Comparison of ENCODE assay signal across 11 mouse cellular contexts in the genomic region with DNA sequence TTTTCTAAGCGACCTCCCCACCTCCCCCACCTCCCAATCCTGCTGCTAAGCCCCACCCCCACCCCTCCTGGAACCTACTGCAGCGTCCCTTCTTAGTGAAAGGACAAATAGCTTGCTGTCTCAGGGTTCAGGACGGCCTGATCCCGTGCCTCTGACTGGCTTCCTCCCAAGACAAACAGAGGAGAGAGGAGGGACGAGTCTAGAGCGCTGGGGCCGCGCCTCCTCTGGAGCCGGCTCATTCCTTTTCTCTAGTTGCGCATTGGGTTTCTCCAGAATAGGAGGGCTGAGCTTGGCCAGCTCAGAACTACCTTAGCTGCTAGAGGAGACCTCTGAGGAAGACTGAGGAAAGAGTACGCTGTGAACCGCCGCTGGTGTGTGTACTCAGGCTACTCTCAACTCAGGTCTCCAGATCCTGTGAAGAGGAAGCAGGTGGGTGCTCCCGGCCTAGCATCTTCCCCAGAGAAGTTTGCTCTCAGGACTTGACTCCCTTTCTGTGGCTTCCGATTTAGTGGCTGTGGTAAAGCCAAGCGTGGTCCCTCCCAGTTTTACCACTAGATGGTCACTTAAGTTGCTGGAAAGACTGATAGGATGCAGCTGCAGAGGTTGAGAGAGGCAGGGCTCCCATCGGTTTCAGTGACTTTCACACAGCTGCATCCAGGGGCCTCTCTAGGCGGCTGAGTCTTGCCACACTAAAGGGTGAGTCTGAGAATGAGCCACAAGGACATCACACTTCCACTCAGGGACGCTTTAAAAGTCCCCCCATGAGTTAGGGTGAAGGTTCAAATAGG. TPM values are rescaled to one million over a fixed set of nuclear protein-coding genes. Genes with fewer than 3 reads are reported as not detected.
DNase-seq lines count a peak whose midpoint lies in the region; ATAC-seq and TF ChIP-seq lines count a peak whose summit lies in the region.
"Had no signal": no experiment of that assay in that cellular context is flagged by ENCODE, and none has a peak within 500 bp of the region (broad histone marks: within the 10 kb centered on the region; RNA-seq: fewer than 3 reads in every experiment).

No protein-coding gene starts in this region.

- H3K4me2 ChIP-seq in kidney, embryonic 15.5 days = peak overlapping the region; percentile 30; the same call in 1 of the 2 replicates
- H3K4me2 ChIP-seq in lung, postnatal 0 days (replicated peaks; ENCODE audit: low read depth, low read length) = 0 out of 2 replicates have a peak overlapping the region, but pooled peaks have one; percentile 25
- H3K4me2 ChIP-seq in hindbrain, embryonic 11.5 days (replicated peaks; ENCODE audit: low read depth, low read length) = no peak overlapping the region
- H3K4me2 ChIP-seq: embryonic facial prominence, embryonic 15.5 days had no signal

- intact Hi-C loops in gastrocnemius, postnatal 14 days (cut with DNase I; ENCODE audit: low total_unique reads) = no loop called here

- peaks cover 4% of the 10 kb centered on the region; the same call in 1 of the 2 replicates for H3K9me3 ChIP-seq in ES-Bruce4 (replicated peaks; ENCODE audit: control insufficient read depth, insufficient read depth, low read length, poor library complexity, severe bottlenecking)
- 0 out of 2 replicates have a peak, but pooled peaks cover 6% of the 10 kb centered on the region for H3K9me3 ChIP-seq in kidney, embryonic 15.5 days (replicated peaks)
- H3K9me3 ChIP-seq in lung, postnatal 0 days (ENCODE audit: low read length) = no peaks in the 10 kb centered on the region
- H3K9me3 ChIP-seq in hindbrain, embryonic 11.5 days (ENCODE audit: control insufficient read depth, low read length) = no peaks in the 10 kb centered on the region
- H3K9me3 ChIP-seq: embryonic facial prominence, embryonic 15.5 days had no signal

- no peaks in the 10 kb centered on the region for H3K36me3 ChIP-seq in ES-Bruce4 (ENCODE audit: control insufficient read depth, insufficient read depth, low read length, poor library complexity, severe bottlenecking)
- H3K36me3 ChIP-seq in kidney, embryonic 15.5 days = no peaks in the 10 kb centered on the region
- no peaks in the 10 kb centered on the region for H3K36me3 ChIP-seq in lung, postnatal 0 days (ENCODE audit: insufficient read depth, low read length)
- H3K36me3 ChIP-seq in hindbrain, embryonic 11.5 days (ENCODE audit: control insufficient read depth, insufficient read depth, low read length) = no peaks in the 10 kb centered on the region
- H3K36me3 ChIP-seq: embryonic facial prominence, embryonic 15.5 days; G1E had no signal

- DNase-seq in gastrocnemius, postnatal 25 days = peak; percentile 38
- DNase-seq in gastrocnemius, postnatal 14 days = no peak
- DNase-seq in lung, postnatal 0 days (ENCODE audit: low spot score) = peak; percentile 85
- no peak for DNase-seq in hindbrain, embryonic 11.5 days (ENCODE audit: low spot score)
- no peak for DNase-seq in gastrocnemius, postnatal 10 days

- H3K9ac ChIP-seq in ES-Bruce4 (ENCODE audit: low read depth, poor library complexity, severe bottlenecking) = peak overlapping the region; percentile 26; the same call in 1 of the 2 replicates
- H3K9ac ChIP-seq in kidney, embryonic 15.5 days = no peak overlapping the region
- no peak overlapping the region for H3K9ac ChIP-seq in lung, postnatal 0 days (replicated peaks; ENCODE audit: low read depth)
- H3K9ac ChIP-seq in hindbrain, embryonic 11.5 days (ENCODE audit: low read depth, low read length) = no peak overlapping the region
- H3K9ac ChIP-seq: embryonic facial prominence, embryonic 15.5 days had no signal

- H3K4me1 ChIP-seq in ES-Bruce4 (ENCODE audit: control insufficient read depth, insufficient read depth, low read length) = peaks cover 3% of the 10 kb centered on the region
- peaks cover 10% of the 10 kb centered on the region; the same call in 1 of the 2 replicates for H3K4me1 ChIP-seq in kidney, embryonic 15.5 days
- peaks cover 4% of the 10 kb centered on the region; the same call in 1 of the 2 replicates for H3K4me1 ChIP-seq in lung, postnatal 0 days (ENCODE audit: insufficient read depth, low read depth, low read length)
- no peaks in the 10 kb centered on the region for H3K4me1 ChIP-seq in hindbrain, embryonic 11.5 days (replicated peaks; ENCODE audit: control insufficient read depth, insufficient read depth, low read length)

- H3K4me3 ChIP-seq in ES-Bruce4 (ENCODE audit: low read depth, low read length) = peak overlapping the region; percentile 22; the same call in 1 of the 2 replicates
- H3K4me3 ChIP-seq in kidney, embryonic 15.5 days (replicated peaks) = no peak overlapping the region
- no peak overlapping the region for H3K4me3 ChIP-seq in lung, postnatal 0 days (ENCODE audit: low read depth, low read length)
- no peak overlapping the region for H3K4me3 ChIP-seq in hindbrain, embryonic 11.5 days (ENCODE audit: low read depth, low read length)
- H3K4me3 ChIP-seq: embryonic facial prominence, embryonic 15.5 days had no signal

- peak; percentile 50 for ATAC-seq in common myeloid progenitor, adult 5-6 weeks (replicated peaks; ENCODE audit: low read depth, poor library complexity, severe bottlenecking)
- no peak for ATAC-seq in kidney, embryonic 15.5 days (replicated peaks; ENCODE audit: low FRiP score)
- peak; percentile 85 for ATAC-seq in lung, postnatal 0 days
- ATAC-seq in hindbrain, embryonic 11.5 days (ENCODE audit: low FRiP score) = no peak

- H3K27ac ChIP-seq in ES-Bruce4 (ENCODE audit: insufficient read depth, low read length) = no peak overlapping the region
- no peak overlapping the region for H3K27ac ChIP-seq in kidney, embryonic 15.5 days
- H3K27ac ChIP-seq in lung, postnatal 0 days (ENCODE audit: low read length) = no peak overlapping the region
- H3K27ac ChIP-seq in hindbrain, embryonic 11.5 days (ENCODE audit: low read depth, low read length) = no peak overlapping the region
- H3K27ac ChIP-seq: embryonic facial prominence, embryonic 15.5 days; macrophage had no signal

- TF ChIP-seq CTCF in ES-Bruce4 (IDR thresholded peaks at IDR 0.05; ENCODE audit: low read depth, low read length) = no peak
- TF ChIP-seq CTCF in lung, postnatal 0 days (IDR thresholded peaks at IDR 0.05) = no peak

- H3K27me3 ChIP-seq in ES-Bruce4 (ENCODE audit: control insufficient read depth, insufficient read depth, low read length, poor library complexity, severe bottlenecking) = no peaks in the 10 kb centered on the region
- peaks cover 71% of the 10 kb centered on the region for H3K27me3 ChIP-seq in kidney, embryonic 15.5 days
- peaks cover 4% of the 10 kb centered on the region; the same call in 1 of the 2 replicates for H3K27me3 ChIP-seq in lung, postnatal 0 days (replicated peaks; ENCODE audit: insufficient read depth, low read length)
- peaks cover 7% of the 10 kb centered on the region; the same call in 1 of the 2 replicates for H3K27me3 ChIP-seq in hindbrain, embryonic 11.5 days (ENCODE audit: control insufficient read depth, insufficient read depth, low read length)

- WGBS in kidney, embryonic 15.5 days = 10% methylated on average over 19 of the region's 19 CpGs
- 9% methylated on average over 19 of the region's 19 CpGs for WGBS in lung, postnatal 0 days
- 16% methylated on average over 19 of the region's 19 CpGs for WGBS in hindbrain, embryonic 11.5 days

- no peak for TF ChIP-seq EP300 in ES-Bruce4 (IDR thresholded peaks at IDR 0.05; ENCODE audit: insufficient read depth, low read depth, low read length)
- TF ChIP-seq EP300 in lung, postnatal 0 days (IDR thresholded peaks at IDR 0.05) = peak; percentile 67

- TF ChIP-seq POLR2A in ES-Bruce4 (IDR thresholded peaks at IDR 0.05; ENCODE audit: insufficient read depth, low read length) = no peak

RNA-seq across cellular contexts. Expression of gene Hapln2, which starts 3.4 kb away (rescaled TPM):
- not detected for total RNA-seq in gastrocnemius, postnatal 25 days (2021)
- total RNA-seq in gastrocnemius, postnatal 14 days (2021) = under 1 TPM in 1 of 2 experiments, not detected in 1; 0.13 TPM
- not detected in 2 replicates for polyA plus RNA-seq in ES-Bruce4 (2011; ENCODE audit: insufficient read depth, insufficient read length, low read depth, missing spikeins)
- not detected in 2 replicates for total RNA-seq in common myeloid progenitor, adult 5-6 weeks (2017)
- polyA plus RNA-seq in kidney, embryonic 15.5 days (2015; fragmentation: Nextera tagmentation; extraction: Ambion mirVana) = 0.12 and 0.23 TPM in 2 replicates
- polyA plus RNA-seq in lung, postnatal 0 days (2015; fragmentation: Nextera tagmentation; extraction: Ambion mirVana) = not detected in 2 replicates
- not detected in 2 replicates for polyA plus RNA-seq in hindbrain, embryonic 11.5 days (2014; fragmentation: Nextera tagmentation; extraction: Ambion mirVana)
- total RNA-seq in gastrocnemius, postnatal 10 days (2021) = not detected
- total RNA-seq: G1E had no signal
- polyA plus RNA-seq: G1E, macrophage had no signal

RNA-seq across cellular contexts. Expression of gene Gpatch4, which starts 12.1 kb away (rescaled TPM):
- total RNA-seq in gastrocnemius, postnatal 25 days (2021) = 10 to 100 TPM; 13.1 to 16.7 TPM
- 10 to 100 TPM; 11.3 to 15.0 TPM for total RNA-seq in gastrocnemius, postnatal 14 days (2021)
- polyA plus RNA-seq in ES-Bruce4 (2011; ENCODE audit: insufficient read depth, insufficient read length, low read depth, missing spikeins) = 27.7 and 27.8 TPM in 2 replicates
- 49.9 and 65.8 TPM in 2 replicates for total RNA-seq in common myeloid progenitor, adult 5-6 weeks (2017)
- polyA plus RNA-seq in kidney, embryonic 15.5 days (2015; fragmentation: Nextera tagmentation; extraction: Ambion mirVana) = 38.2 and 45.4 TPM in 2 replicates
- polyA plus RNA-seq in lung, postnatal 0 days (2015; fragmentation: Nextera tagmentation; extraction: Ambion mirVana) = 8.0 and 10.8 TPM in 2 replicates
- polyA plus RNA-seq in hindbrain, embryonic 11.5 days (2014; fragmentation: Nextera tagmentation; extraction: Ambion mirVana) = 34.4 and 37.4 TPM in 2 replicates
- 10 to 100 TPM; 12.5 to 14.7 TPM for total RNA-seq in gastrocnemius, postnatal 10 days (2021)

RNA-seq across cellular contexts. Expression of gene Naxe, which starts 27.5 kb away (rescaled TPM):
- total RNA-seq in gastrocnemius, postnatal 25 days (2021) = 10 to 100 TPM; 36.5 to 39.7 TPM
- 10 to 100 TPM; 47.1 to 47.4 TPM for total RNA-seq in gastrocnemius, postnatal 14 days (2021)
- polyA plus RNA-seq in ES-Bruce4 (2011; ENCODE audit: insufficient read depth, insufficient read length, low read depth, missing spikeins) = 63.0 and 67.1 TPM in 2 replicates
- 29.6 and 33.9 TPM in 2 replicates for total RNA-seq in common myeloid progenitor, adult 5-6 weeks (2017)
- 164 and 174 TPM in 2 replicates for polyA plus RNA-seq in kidney, embryonic 15.5 days (2015; fragmentation: Nextera tagmentation; extraction: Ambion mirVana)
- polyA plus RNA-seq in lung, postnatal 0 days (2015; fragmentation: Nextera tagmentation; extraction: Ambion mirVana) = 180 and 186 TPM in 2 replicates
- 133 and 138 TPM in 2 replicates for polyA plus RNA-seq in hindbrain, embryonic 11.5 days (2014; fragmentation: Nextera tagmentation; extraction: Ambion mirVana)
- total RNA-seq in gastrocnemius, postnatal 10 days (2021) = 10 to 100 TPM; 52.5 to 57.1 TPM

RNA-seq across cellular contexts. Expression of gene Bcan, which starts 30.8 kb away (rescaled TPM):
- not detected for total RNA-seq in gastrocnemius, postnatal 25 days (2021)
- total RNA-seq in gastrocnemius, postnatal 14 days (2021) = under 1 TPM; 0.08 to 0.16 TPM
- polyA plus RNA-seq in ES-Bruce4 (2011; ENCODE audit: insufficient read depth, insufficient read length, low read depth, missing spikeins) = 1.1 TPM in 2 replicates
- not detected in 2 replicates for total RNA-seq in common myeloid progenitor, adult 5-6 weeks (2017)
- 0.17 and 0.33 TPM in 2 replicates for polyA plus RNA-seq in kidney, embryonic 15.5 days (2015; fragmentation: Nextera tagmentation; extraction: Ambion mirVana)
- 0.33 and 0.56 TPM in 2 replicates for polyA plus RNA-seq in lung, postnatal 0 days (2015; fragmentation: Nextera tagmentation; extraction: Ambion mirVana)
- 0.21 and 0.82 TPM in 2 replicates for polyA plus RNA-seq in hindbrain, embryonic 11.5 days (2014; fragmentation: Nextera tagmentation; extraction: Ambion mirVana)
- total RNA-seq in gastrocnemius, postnatal 10 days (2021) = 1 to 10 TPM in 1 of 2 experiments, under 1 TPM in 1; 0.61 to 1.9 TPM
- total RNA-seq: G1E had no signal
- polyA plus RNA-seq: G1E, macrophage had no signal

RNA-seq across cellular contexts. Expression of gene Ttc24, which starts 47.3 kb away (rescaled TPM):
- total RNA-seq in gastrocnemius, postnatal 25 days (2021) = not detected
- not detected for total RNA-seq in gastrocnemius, postnatal 14 days (2021)
- not detected in 2 replicates for polyA plus RNA-seq in ES-Bruce4 (2011; ENCODE audit: insufficient read depth, insufficient read length, low read depth, missing spikeins)
- total RNA-seq in common myeloid progenitor, adult 5-6 weeks (2017) = not detected in 2 replicates
- polyA plus RNA-seq in kidney, embryonic 15.5 days (2015; fragmentation: Nextera tagmentation; extraction: Ambion mirVana) = not detected in 2 replicates
- polyA plus RNA-seq in lung, postnatal 0 days (2015; fragmentation: Nextera tagmentation; extraction: Ambion mirVana) = not detected in 2 replicates
- polyA plus RNA-seq in hindbrain, embryonic 11.5 days (2014; fragmentation: Nextera tagmentation; extraction: Ambion mirVana) = not detected in 2 replicates
- total RNA-seq in gastrocnemius, postnatal 10 days (2021) = not detected
- polyA plus RNA-seq: G1E, macrophage had no signal

Comparison
In these comparisons a context has a peak if more than half of its experiments do, and no peak if none do; other contexts are left out.
1. DNase-seq: peak in gastrocnemius, postnatal 25 days (single experiment) and lung, postnatal 0 days (single experiment); none in gastrocnemius, postnatal 14 days (single experiment), hindbrain, embryonic 11.5 days (single experiment) and gastrocnemius, postnatal 10 days (single experiment).
2. ATAC-seq: peak in common myeloid progenitor, adult 5-6 weeks (single experiment) and lung, postnatal 0 days (single experiment); none in kidney, embryonic 15.5 days (single experiment) and hindbrain, embryonic 11.5 days (single experiment).